Mouse (Mus musculus): ENCODE results near the gene Zfp275. TPM values are rescaled to one million over a fixed set of nuclear protein-coding genes. Genes with fewer than 3 reads are reported as not detected.
A peak's percentile ranks its signal among the peaks of the same experiment; 100 is the strongest.
"Not testable (repeated sequence)": the region's sequence is repeated elsewhere in the genome, so short reads cannot be mapped to it uniquely, and the experiment has no call there.

Zfp275 gene
- polyA plus RNA-seq (2012; ENCODE audit: insufficient read depth, insufficient read length, missing spikeins), result 2.4 and 2.8 TPM in 2 replicates

- Histone ChIP-seq H3K4me3 (ENCODE audit: insufficient read depth, low read depth, low read length) (peak within 1 kb of the TSS; percentile 78), H3K4me1 (ENCODE audit: control insufficient read depth, insufficient read depth, insufficient read length, low read length) (no peaks in the 10 kb centered on the region), H3K27ac (replicated peaks; ENCODE audit: low read depth, low read length) (0 out of 2 replicates have a peak within 1 kb of the TSS, but pooled peaks have one; percentile 16)
These were observed at the start of gene Zfp275 for GRCm38 (mm10) chrX:73342483-73342895. Gene Zfp275, plus strand, starts transcription at chrX:73342621.

DNA sequence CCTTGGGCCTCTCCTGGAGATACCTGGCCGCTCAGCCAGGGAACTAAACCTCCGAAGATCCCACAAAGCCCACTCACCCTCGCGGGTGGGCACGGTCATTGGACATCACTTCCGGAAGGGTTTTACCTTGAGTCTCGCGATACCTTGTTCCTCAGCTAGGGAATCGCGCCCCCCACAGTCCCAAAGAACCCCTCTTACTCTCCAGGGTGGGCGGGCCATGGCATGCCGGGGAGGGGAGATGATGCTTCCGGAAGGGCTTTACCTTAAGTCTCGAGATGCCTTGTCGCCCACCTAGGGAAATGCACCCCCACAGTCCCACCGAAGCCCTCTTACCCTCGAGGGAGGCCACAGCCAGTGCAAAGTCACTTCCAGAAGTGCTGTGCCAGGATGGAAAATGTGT is 49.5 kb upstream of the Zfp275 start, which contains the start of the genes Xlr5a and Xlr5c:
TSS of gene Xlr5a (minus strand) at position 101 of the 400 bp plus-strand sequence.
TSS of gene Xlr5c (minus strand) at position 101 of the 400 bp plus-strand sequence.
- H3K4me3 ChIP-seq (ENCODE audit: insufficient read depth, low read depth, low read length); H3K27ac ChIP-seq (replicated peaks; ENCODE audit: low read depth, low read length); H3K4me1 ChIP-seq (ENCODE audit: control insufficient read depth, insufficient read depth, insufficient read length, low read length): not testable (repeated sequence)

GRCm38 (mm10) chrX:73295745-73296144 is 46.7 kb upstream of the Zfp275 start:
- not testable (repeated sequence) for H3K4me3 ChIP-seq (ENCODE audit: insufficient read depth, low read depth, low read length); H3K4me1 ChIP-seq (ENCODE audit: control insufficient read depth, insufficient read depth, insufficient read length, low read length); H3K27ac ChIP-seq (replicated peaks; ENCODE audit: low read depth, low read length)

GRCm38 (mm10) chrX:73312522-73312921 is 29.9 kb upstream of the Zfp275 start:
- Histone ChIP-seq H3K27ac (replicated peaks; ENCODE audit: low read depth, low read length) (no peak overlapping the region), H3K4me1 (ENCODE audit: control insufficient read depth, insufficient read depth, insufficient read length, low read length) (no peaks in the 10 kb centered on the region), H3K4me3 (ENCODE audit: insufficient read depth, low read depth, low read length) (no peak overlapping the region)

DNA sequence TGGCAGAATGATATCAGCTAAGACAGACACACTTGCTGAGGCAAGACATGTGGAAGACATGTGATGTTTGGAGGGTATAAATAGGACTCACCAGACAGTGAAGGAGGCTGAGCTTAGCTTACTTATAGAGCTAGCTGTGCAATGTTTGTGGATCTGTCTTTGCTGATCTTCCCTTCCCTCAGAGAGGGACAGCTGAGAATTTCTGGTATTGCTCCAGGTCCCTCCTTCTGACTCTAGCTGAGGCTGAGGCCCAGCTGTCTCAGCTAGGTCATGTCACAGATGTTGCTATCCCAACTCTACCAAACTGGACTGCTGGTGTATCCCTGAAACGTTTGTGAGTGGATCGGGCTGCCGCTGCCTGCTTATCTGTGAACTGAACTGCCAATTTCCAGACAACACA is 21.4 kb upstream of the Zfp275 start:
- H3K27ac ChIP-seq (replicated peaks; ENCODE audit: low read depth, low read length), result no peak overlapping the region
- H3K4me3 ChIP-seq (ENCODE audit: insufficient read depth, low read depth, low read length), result no peak overlapping the region
- no peaks in the 10 kb centered on the region for H3K4me1 ChIP-seq (ENCODE audit: control insufficient read depth, insufficient read depth, insufficient read length, low read length)

- Histone ChIP-seq H3K27ac (replicated peaks; ENCODE audit: low read depth, low read length) (no peak overlapping the region), H3K4me3 (ENCODE audit: insufficient read depth, low read depth, low read length) (no peak overlapping the region)
These were observed 15.2 kb upstream of the Zfp275 start for GRCm38 (mm10) chrX:73327215-73327614.

GRCm38 (mm10) chrX:73333548-73333947 is 8.9 kb upstream of the Zfp275 start:
- H3K4me3 ChIP-seq (ENCODE audit: insufficient read depth, low read depth, low read length), result no peak overlapping the region
- no peaks in the 10 kb centered on the region for H3K4me1 ChIP-seq (ENCODE audit: control insufficient read depth, insufficient read depth, insufficient read length, low read length)
- no peak overlapping the region for H3K27ac ChIP-seq (replicated peaks; ENCODE audit: low read depth, low read length)

More at GRCm38 (mm10) chrX:73327215-73327614, 15.2 kb upstream of the Zfp275 start:
- H3K4me1 ChIP-seq (ENCODE audit: control insufficient read depth, insufficient read depth, insufficient read length, low read length), result no peaks in the 10 kb centered on the region

DNA sequence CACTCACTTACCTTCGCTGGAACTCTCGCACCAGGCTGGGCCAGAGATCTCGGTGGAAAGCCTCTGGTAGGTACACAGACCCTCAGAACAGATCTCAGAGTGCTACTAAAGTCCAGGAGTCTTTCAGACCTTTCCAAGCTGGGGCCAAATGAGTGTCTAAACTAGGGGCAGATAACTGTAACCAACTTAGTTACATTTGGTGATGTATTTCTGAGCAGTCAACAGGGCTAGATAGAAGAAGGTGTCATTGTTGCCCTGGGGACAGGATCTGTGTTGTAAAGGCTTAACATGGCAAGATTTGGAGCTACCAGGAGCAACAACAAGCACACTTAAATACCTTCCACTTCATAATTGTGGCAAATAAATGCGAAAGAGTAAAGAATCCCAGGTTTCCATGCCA is 5.7 kb upstream of the Zfp275 start, which contains the start of gene Gm45015:
TSS of gene Gm45015 (minus strand) at position 101 of the 400 bp plus-strand sequence.
- H3K4me1 ChIP-seq (ENCODE audit: control insufficient read depth, insufficient read depth, insufficient read length, low read length), result no peaks in the 10 kb centered on the region
- no peak within 1 kb of the TSS for H3K4me3 ChIP-seq (ENCODE audit: insufficient read depth, low read depth, low read length)
- no peak within 1 kb of the TSS for H3K27ac ChIP-seq (replicated peaks; ENCODE audit: low read depth, low read length)

GRCm38 (mm10) chrX:73341473-73341872 is 948 bp upstream of the Zfp275 start:
- H3K27ac ChIP-seq (replicated peaks; ENCODE audit: low read depth, low read length), result no peak overlapping the region

DNA sequence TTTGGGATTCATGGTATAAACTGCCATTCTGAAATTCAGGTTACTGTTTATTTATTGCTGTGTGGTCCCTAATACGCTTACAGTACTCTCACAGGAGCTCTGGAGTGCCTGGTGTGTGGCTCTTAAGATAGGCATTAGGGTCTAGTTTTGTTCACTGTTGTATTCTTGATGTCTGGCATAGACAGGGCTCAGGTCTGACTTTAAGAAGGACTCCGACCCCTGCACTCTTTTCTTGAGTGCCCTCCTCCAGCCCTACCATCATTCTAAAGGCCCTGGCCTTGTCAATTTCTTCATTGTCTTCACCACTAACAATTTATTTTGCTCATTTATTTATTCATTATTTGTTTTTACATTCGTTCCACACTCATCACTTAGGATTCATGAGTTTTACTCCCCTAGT is 353 bp upstream of the Zfp275 start:
- Histone ChIP-seq H3K4me3 (ENCODE audit: insufficient read depth, low read depth, low read length) (peak overlapping the region; percentile 22), H3K27ac (replicated peaks; ENCODE audit: low read depth, low read length) (no peak overlapping the region), H3K4me1 (ENCODE audit: control insufficient read depth, insufficient read depth, insufficient read length, low read length) (no peaks in the 10 kb centered on the region)

More at GRCm38 (mm10) chrX:73341473-73341872, 948 bp upstream of the Zfp275 start:
- Histone ChIP-seq H3K4me1 (ENCODE audit: control insufficient read depth, insufficient read depth, insufficient read length, low read length) (no peaks in the 10 kb centered on the region), H3K4me3 (ENCODE audit: insufficient read depth, low read depth, low read length) (no peak overlapping the region)

GRCm38 (mm10) chrX:73342941-73343735 is 717 bp downstream of the Zfp275 start:
- no peaks in the 10 kb centered on the region for H3K4me1 ChIP-seq (ENCODE audit: control insufficient read depth, insufficient read depth, insufficient read length, low read length)

GRCm38 (mm10) chrX:73343802-73344201 is 1.4 kb downstream of the Zfp275 start:
- no peak overlapping the region for H3K27ac ChIP-seq (replicated peaks; ENCODE audit: low read depth, low read length)
- H3K4me1 ChIP-seq (ENCODE audit: control insufficient read depth, insufficient read depth, insufficient read length, low read length), result no peaks in the 10 kb centered on the region
- H3K4me3 ChIP-seq (ENCODE audit: insufficient read depth, low read depth, low read length), result no peak overlapping the region

More at GRCm38 (mm10) chrX:73342941-73343735, 717 bp downstream of the Zfp275 start:
- peak overlapping the region; percentile 78 for H3K4me3 ChIP-seq (ENCODE audit: insufficient read depth, low read depth, low read length)
- no peak overlapping the region for H3K27ac ChIP-seq (replicated peaks; ENCODE audit: low read depth, low read length)

DNA sequence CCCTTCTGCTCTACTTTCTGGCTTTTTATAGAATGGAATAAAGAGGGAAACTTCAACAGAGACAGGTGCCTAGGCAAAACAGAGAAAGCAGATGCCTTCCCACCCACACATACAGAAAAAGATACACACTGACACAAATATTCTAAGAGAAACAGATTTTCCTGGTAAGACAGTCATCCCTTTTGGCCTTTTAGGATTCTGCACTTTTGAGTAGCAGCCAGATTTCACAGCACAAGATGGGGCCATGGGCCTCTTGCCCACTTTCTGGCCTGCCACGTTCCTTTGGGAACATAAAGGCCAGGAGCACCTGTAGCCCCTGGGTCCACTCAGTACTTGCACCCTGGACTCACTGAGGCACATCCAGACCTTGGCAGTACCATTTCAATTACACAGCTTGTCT is 1.9 kb downstream of the Zfp275 start:
- H3K4me3 ChIP-seq (ENCODE audit: insufficient read depth, low read depth, low read length), result no peak overlapping the region
- H3K27ac ChIP-seq (replicated peaks; ENCODE audit: low read depth, low read length), result no peak overlapping the region
- no peaks in the 10 kb centered on the region for H3K4me1 ChIP-seq (ENCODE audit: control insufficient read depth, insufficient read depth, insufficient read length, low read length)

- no peak overlapping the region for H3K4me3 ChIP-seq (ENCODE audit: insufficient read depth, low read depth, low read length)
- H3K4me1 ChIP-seq (ENCODE audit: control insufficient read depth, insufficient read depth, insufficient read length, low read length), result no peaks in the 10 kb centered on the region
- no peak overlapping the region for H3K27ac ChIP-seq (replicated peaks; ENCODE audit: low read depth, low read length)
These were observed 13.7 kb downstream of the Zfp275 start for GRCm38 (mm10) chrX:73356163-73356562.

- Histone ChIP-seq H3K4me3 (ENCODE audit: insufficient read depth, low read depth, low read length) (no peak overlapping the region), H3K27ac (replicated peaks; ENCODE audit: low read depth, low read length) (no peak overlapping the region), H3K4me1 (ENCODE audit: control insufficient read depth, insufficient read depth, insufficient read length, low read length) (no peaks in the 10 kb centered on the region)
These were observed 14.3 kb downstream of the Zfp275 start for GRCm38 (mm10) chrX:73356719-73357118.

GRCm38 (mm10) chrX:73363291-73363690 is 20.9 kb downstream of the Zfp275 start:
- no peak overlapping the region for H3K27ac ChIP-seq (replicated peaks; ENCODE audit: low read depth, low read length)
- H3K4me3 ChIP-seq (ENCODE audit: insufficient read depth, low read depth, low read length), result no peak overlapping the region
- no peaks in the 10 kb centered on the region for H3K4me1 ChIP-seq (ENCODE audit: control insufficient read depth, insufficient read depth, insufficient read length, low read length)
